Mouse (Mus musculus) cerebellum, adult 9-10 months (tissue): ENCODE measurements at regions not wholly inside any gene's neighbourhood (a gene's known extent, or its start where the extent isn't known, plus 50 kb on each side); places are given as distances from the start of the nearest gene placed in this dataset.

Source experiments
- DNase-seq: peaks from one replicate; pipeline ENCODE4 v3.0.0; 2022

GRCm38 (mm10) chr1:143946933-143947332 lies 57.0 kb downstream of the Rgs2 start:
- no peak for DNase-seq

GRCm38 (mm10) chr1:143941465-143941864 lies 62.5 kb downstream of the Rgs2 start:
- DNase-seq, result no peak

DNA sequence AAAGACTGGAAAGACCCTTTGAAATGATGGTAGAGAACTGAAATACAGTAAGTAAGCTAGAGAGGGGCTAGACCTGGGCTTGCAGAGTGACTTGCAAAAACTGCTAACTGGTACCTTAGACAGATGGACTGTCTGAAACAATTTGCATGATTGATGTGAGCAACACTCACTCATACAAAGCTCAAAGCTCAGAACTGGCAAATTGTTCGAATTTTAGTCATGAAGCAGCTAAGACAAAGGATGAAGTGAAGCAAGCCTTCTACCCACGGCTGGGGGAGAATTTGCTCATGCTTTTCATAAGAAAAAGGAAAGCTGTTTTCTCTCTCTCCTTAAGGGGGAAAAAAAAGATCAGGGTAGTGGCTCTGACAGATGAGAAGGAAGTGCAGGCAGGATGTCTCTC lies 64.5 kb downstream of the Rgs2 start:
- DNase-seq, result no peak

DNA sequence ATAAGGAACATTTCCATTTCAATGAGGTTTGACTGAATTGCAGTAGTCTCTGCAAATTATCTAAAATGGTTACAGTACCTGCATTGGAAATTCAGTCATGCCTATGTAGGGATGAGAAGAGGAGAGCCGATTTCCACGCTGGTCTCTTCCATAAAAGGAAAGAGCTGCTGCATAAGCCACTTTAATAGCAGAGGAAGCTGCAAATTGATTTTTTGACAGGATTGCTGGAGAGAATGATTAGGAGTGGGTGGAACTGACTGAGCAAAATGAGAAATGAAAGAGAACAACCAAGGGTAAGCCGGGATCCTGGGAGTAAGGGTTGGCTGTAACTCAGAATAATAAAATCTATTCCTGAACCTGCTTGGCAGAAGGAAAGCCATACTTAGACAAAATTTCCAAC lies 65.4 kb downstream of the Rgs2 start:
- DNase-seq, result no peak

- DNase-seq, result no peak
Observed at GRCm38 (mm10) chr1:143930798-143931197, 73.2 kb downstream of the Rgs2 start.

GRCm38 (mm10) chr1:143929567-143930165 lies 74.3 kb downstream of the Rgs2 start:
- DNase-seq, result no peak

DNA sequence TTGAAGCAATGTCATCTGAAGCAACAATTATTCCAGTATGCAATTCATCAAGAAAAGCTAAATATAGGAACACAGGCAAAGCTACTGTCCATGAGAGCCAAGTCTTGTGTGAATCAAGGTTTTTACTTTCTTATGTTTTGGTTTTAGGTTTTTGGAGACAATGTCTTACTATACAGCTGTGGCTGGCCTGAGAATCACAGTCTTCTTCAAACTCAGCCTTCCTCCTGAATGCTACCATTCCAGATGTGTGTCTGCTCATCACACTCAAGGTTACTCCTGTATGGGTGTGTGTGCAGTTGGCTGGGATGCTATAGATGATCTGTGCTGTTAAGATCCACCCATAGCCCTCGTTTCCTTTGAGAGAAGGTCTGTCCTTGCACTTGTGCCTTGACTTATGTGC lies 81.5 kb downstream of the Rgs2 start:
- no peak for DNase-seq

DNA sequence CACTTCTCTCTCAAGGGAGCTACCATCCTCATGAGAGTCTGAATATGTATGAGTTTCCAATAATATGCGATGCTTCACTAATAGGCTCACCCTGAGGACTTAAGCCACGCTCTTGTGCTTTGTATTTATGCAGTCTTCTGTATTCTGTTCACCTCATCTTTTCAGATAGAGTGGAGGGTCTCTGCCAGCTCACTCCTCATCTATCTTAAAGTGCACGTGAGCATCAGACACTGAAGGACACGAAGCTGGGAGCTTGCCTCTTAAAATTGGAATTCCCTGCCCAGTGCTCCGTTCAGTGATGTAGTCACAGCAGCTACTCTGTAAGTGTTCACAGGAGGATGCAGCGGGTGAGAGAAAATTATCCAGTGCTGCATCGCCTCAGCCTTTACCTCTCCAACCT lies 83.7 kb downstream of the Rgs2 start:
- DNase-seq, result no peak

DNA sequence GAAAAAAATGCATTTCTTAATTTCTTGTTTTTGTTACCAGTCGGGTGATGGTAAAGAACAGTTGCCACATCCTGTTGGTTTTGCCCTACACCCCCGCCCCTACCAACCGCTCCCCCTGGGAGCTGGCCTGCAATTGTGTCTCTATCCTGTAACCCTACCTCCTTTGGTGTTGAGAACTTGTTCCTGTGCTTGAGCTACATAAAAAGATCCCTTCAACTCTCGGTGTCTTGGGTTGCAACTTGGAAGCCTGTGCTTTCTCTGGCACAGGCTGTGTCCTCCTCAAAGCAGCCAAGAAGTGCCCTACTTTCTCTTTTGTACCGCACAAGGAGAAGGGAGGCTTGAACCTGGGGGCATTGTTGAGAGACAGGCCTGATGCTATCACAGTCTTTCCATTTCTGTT lies 85.0 kb downstream of the Rgs2 start:
- no peak for DNase-seq

DNA sequence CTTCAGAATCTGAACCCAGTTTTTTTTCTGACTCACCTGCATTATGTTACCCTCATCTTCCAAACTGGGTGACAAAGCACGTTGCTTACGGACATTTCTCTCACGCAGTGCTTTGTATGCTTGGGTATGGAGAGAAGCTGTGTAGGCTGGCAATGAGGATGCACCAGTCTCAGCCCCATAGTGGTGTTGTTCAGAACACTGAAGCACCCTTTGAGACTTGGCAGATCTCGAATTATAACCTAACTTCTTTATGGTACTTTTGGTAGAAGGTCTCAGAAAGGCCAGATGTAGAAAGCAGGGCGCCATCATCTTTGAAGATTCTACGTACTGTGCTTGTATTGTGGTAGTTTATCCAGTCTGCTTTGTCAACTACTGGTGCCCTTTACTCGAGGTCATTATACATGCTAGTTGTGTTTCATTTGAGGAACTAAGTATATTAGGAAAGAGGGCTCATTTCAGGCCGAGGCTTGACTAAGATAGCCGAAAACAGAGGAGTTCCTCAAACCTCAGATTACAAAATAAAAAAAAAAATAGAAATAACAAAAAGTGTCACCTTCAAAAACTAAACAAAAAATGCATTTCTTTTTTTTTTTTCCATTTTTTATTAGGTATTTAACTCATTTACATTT lies 85.7 kb downstream of the Rgs2 start:
- DNase-seq, result no peak

DNA sequence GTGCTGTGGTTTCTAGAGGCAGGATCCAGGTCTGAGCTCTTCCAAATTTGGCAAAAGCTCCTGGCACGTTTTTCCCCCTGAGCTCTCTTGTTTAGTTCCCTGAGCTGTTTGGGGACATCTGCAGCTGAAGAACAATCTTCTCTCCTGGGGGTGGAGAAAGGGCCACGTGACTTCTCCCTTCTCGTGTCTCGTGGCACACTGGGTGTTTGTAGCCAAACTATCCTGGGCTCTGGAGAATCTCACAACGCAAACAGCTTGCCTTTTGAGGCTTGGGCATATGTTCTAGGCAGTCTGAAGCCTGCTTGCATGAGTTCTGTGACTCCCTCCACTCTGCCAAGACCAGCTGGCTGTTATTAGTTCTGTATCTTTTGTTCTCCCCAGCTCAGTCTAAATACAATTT lies 86.3 kb downstream of the Rgs2 start:
- DNase-seq, result peak; percentile 6

DNA sequence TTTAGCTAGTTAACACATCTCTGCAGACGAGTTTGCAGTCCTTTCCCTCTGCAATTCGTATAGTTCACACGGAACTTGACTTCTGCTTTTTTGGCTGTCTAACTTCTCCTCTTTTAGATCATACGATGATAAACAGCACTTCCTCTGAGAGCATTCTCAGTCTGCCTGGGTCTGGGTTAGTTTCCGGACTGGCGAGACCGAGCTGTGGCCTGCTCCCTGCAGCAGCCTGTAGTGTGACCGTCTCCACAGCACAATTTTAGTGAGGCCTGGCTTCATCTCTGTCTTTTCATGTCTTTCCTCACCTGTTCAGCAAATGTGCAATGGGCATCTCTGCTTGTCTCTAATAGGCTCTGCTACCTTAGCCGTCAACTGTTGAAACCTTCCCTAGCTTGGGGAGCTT lies 87.4 kb downstream of the Rgs2 start:
- no peak for DNase-seq

DNA sequence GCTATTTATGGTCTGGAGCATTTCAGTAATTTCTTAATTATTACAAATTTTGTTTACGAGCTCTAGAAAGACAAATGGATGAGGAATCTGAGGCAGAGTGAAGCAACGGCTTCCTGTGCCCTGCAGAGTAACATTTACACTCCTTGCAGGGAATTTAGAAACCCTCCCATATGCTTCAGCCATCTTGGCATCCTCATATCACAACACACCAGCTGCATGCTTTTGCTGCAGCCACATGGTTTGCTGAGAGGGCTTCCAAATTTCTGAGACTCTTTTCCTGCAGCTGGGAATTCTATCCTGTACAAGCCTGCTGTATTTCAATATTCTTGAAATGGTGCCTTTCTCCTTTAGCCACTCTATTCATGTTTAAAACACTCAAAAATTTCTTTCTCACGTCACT lies 91.4 kb downstream of the Rgs2 start:
- DNase-seq, result no peak

GRCm38 (mm10) chr1:143911230-143911629 lies 92.7 kb downstream of the Rgs2 start:
- DNase-seq, result no peak

DNA sequence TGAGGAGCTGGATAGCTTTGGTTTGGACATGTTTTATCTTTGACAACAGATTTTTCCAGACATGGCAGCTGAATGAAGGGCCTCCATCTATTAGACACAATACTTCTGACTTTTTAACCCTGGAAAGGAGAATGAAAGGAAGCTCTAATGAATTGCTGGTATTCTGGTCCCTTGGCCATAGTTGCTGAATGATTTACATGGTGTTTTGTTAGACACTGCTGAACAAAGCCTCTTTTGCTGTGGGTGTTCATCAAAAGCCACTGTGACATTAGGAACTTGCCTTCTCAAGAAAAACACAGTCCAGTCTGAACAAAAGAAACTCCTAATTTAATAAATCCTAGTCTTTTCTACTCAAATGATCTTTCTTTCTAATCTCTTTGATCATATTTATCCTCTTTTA lies 93.4 kb downstream of the Rgs2 start:
- DNase-seq, result no peak

GRCm38 (mm10) chr1:143907312-143907711 lies 96.6 kb downstream of the Rgs2 start:
- no peak for DNase-seq

DNA sequence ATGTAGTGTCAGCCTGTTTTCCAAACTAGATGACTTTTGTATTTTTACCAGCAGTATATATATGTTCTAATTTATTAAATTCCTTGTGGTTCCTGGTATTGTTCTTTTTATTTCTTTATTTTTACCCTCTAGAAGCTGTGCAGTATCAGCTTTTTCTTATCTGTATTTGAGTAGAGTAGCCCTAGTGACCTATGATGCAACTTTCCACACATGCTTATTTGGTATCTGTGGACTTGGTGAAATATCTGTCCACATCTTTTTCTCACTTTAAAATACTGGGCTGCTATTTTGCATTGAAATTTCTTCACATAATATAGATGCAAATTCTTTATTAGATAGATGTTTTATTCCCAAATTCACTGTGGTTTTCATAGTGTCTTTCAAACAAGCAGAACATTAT lies 97.1 kb downstream of the Rgs2 start:
- no peak for DNase-seq

GRCm38 (mm10) chr1:143903985-143904384 lies 100.0 kb downstream of the Rgs2 start:
- peak; percentile 13 for DNase-seq

DNA sequence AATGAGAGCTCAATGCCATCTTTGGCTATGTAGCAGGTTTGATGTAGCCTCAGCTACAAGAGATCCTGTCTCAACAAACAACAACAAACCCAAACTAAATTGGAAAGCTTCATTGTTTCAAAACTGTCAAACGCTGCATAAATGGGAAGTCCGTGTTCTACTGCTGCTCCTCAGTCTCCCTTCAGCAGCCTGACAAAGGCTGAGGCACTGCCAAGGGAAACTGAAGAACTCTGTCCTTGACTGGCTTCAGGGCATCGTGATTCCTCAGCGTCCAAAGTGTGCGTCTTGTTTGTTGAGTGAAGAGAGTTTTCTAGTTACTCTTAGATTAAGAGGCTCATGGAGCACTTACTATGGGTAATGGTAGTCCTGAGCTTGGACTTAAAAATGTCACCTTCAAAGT lies 100.7 kb downstream of the Rgs2 start:
- no peak for DNase-seq

- no peak for DNase-seq
Observed at GRCm38 (mm10) chr1:143901127-143901920, 102.6 kb downstream of the Rgs2 start.

DNA sequence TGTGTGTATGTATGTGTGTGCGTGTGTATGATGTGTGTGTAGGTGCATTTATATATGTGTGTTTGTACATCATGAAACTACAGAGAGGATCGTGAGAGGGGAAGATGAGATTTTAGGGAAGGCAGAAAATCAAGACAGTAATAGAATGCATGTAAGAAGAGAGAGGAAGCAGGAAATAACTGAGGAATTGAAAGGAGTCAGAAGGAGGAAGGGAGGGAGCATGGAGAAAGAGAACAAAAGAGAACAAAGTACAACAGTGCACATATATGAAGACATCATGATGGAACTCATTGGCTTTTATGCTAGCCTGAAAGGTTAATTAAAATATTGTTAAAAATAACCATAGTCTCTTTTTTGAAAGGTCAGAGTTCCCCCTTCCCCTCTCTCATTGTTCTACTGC lies 111.4 kb downstream of the Uchl5 start:
- no peak for DNase-seq

DNA sequence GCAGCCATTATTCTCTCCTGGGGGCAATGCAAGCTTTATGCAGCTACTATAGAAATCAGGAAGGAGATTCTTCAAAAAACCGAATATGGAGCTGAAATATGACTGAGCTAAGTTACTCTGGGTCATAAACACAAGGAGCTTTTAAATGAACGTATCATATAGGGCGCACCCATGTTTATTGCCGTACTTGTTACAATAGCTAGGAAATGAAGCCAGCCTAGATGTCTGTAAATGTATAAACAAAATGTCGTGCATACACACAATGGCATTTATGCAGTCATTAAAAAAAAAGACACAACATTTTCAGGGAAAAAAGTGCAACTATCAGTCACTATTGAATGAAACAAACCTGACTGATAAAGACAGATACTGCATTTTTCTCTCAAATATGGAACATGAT lies 111.0 kb downstream of the Uchl5 start:
- no peak for DNase-seq

GRCm38 (mm10) chr1:143886014-143886413 lies 108.9 kb downstream of the Uchl5 start:
- no peak for DNase-seq

DNA sequence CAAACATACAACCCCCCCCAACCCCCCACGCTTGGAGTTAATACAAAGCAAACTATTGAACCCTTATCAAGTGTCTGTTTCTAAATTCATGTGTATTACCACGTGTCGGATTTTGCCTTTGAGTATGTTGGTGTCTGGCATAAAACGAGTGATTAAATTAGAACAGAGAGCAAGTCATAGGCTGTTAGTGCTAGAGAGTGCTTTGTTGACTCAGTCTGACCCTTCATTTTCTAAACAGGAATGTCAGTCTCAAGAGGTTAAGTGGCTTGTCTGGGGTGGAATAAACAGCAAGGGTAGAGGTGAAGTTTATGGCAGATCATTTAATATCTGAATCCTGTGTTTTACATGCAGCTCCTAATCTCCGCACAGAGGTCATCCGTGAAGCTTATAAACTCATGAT lies 104.1 kb downstream of the Uchl5 start:
- no peak for DNase-seq
